Mouse (Mus musculus) kidney, postnatal 36 days (tissue): ENCODE data around the gene Smim20.
A peak's percentile ranks its signal among the peaks of the same experiment; 100 is the strongest.

Experiments used
- DNase-seq, 2 experiments: peaks; one replicate each; pipeline ENCODE4 v3.0.0; 2021 to 2022; ENCODE audit warnings: mixed read lengths in 2 of 2

The Smim20 gene

GRCm38 (mm10) chr5:53268095-53268692 lies 1.3 kb downstream of the Smim20 start:
- DNase-seq = peak in 1 of 2 experiments; percentile 40

GRCm38 (mm10) chr5:53269799-53270198 lies 2.9 kb downstream of the Smim20 start:
- DNase-seq = peak; percentile 20 to 40

DNA sequence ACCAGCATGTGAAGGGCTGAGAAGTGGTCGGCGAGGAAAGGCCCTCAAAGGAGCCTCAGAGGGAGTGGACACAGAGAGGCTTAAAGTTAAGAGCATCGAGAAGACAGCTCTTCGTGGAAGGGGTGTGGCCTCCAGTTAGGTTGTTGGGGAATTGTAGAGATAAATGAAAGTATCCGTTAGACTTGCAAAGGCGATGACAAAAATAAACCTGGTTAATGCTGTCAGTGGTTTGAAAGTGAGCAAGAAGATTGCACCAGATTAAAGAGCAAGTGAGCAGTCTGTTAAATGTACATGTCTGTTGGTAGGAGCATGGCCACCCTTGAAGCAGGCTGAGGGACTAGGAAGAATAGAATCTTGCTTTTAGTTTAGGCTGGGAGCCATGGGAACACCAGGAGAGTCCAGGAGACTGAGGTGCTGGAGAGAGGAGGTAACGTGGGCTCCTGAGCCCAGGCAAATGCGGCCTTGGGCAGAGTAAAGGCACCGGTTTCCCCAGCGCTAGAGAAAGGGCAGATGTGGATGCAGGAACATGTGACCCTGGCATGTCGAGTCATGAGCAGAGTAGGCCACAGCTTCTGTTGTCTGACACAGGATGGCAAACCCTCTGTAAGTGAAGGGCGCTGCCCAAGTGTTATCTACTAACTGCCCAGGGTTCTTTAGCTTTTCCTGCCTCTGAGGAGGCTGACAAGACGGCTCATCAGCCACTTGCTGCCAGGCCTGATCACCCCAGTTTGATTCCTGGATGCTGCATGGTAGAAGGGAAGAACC lies 4.2 kb downstream of the Smim20 start:
- DNase-seq = no peak

GRCm38 (mm10) chr5:53272626-53273025 lies 5.7 kb downstream of the Smim20 start:
- no peak for DNase-seq

- no peak for DNase-seq
Observed at GRCm38 (mm10) chr5:53273699-53274430, 7.0 kb downstream of the Smim20 start.

DNA sequence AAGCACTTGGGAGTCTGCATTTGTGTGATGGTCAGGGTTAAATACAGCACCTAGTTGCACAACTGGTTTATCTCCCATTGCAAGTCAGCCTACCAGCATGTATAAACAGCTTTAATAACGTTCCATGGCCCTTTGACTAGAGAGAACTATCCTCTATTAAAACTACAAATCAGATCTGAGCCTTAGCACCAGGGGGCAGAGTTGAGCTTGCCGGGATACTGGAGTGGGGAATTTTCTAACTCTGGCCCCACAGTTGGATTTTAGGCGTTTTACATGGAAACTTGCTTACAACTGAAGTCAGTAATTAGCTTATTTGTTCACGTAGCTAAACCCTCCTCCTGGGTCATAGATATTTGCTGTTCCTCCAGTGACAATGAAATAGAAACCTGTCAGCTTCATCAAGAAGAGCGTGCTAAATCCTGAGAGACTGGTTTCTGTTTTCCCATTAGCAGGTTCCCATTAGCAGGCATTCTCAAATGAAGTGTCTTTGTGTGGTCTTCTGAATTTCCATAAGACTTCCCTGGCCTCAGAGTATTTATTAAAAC lies 8.0 kb downstream of the Smim20 start:
- DNase-seq = peak; percentile 19 to 73

DNA sequence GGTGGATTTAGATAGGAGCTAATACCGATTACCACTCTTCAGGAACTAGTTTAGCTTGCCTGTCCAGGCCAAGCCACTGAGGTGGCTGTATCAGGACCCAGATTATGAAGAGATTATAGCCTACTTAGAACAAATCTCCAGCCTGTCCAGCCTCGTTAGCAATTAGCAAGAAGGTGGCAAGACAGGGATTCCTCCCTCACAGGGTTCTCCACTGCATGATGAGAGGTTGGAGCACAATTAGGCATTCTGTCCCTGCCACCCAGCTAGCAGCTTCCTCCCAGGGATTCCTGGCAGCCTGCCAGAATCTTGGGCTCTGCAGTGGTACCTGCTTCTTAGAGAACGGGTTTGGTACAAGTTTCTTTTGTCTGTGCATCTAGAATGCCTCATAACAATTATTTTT lies 8.5 kb downstream of the Smim20 start:
- peak in 1 of 2 experiments; percentile 61 for DNase-seq

- DNase-seq = no peak
Observed at GRCm38 (mm10) chr5:53276470-53277022, 9.7 kb downstream of the Smim20 start.

GRCm38 (mm10) chr5:53277716-53278263 lies 10.9 kb downstream of the Smim20 start:
- DNase-seq = no peak

GRCm38 (mm10) chr5:53279216-53279813 lies 12.4 kb downstream of the Smim20 start:
- DNase-seq = no peak

GRCm38 (mm10) chr5:53282487-53282886 lies 15.6 kb downstream of the Smim20 start:
- no peak for DNase-seq

DNA sequence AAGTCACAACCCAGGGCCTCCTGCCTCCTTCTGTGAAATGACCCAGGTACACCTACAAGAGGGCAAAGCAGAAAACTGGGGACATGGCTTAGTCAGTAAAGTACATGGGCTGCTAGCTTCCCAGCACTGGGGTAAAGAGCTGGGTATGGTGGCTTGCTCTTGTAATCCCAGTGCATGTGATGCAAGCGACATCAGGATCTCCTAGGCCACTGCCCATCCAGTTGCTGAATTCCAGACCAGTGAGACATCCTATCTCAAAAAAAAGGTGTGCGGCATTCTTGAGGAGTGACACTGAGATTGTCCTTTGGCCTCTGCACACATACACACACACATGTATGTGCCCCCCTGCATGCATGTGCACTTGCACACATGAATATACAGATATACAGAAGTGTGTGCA lies 19.5 kb downstream of the Smim20 start:
- no peak for DNase-seq

GRCm38 (mm10) chr5:53289438-53289837 lies 22.6 kb downstream of the Smim20 start:
- DNase-seq = no peak

DNA sequence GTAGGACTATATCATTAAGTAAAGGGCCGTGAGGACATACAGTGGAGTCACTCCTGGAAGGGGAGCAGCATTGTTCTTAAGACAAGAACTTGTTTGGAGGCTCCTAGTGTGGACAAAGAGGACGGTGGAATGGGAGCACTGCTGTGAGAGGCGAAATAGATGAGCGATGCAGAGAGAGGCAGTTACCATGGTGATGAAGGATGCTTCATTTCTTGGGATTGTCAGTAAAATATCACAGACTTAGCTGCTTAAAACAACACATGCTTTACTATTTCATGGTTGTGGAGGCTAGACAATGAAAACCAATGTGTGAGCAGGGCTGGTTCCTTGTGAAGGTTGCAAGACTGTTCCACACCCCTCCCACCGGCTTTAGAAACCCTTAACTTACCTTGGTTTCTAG lies 27.7 kb downstream of the Smim20 start:
- DNase-seq = no peak

GRCm38 (mm10) chr5:53296961-53297360 lies 30.1 kb downstream of the Smim20 start:
- no peak for DNase-seq

- no peak for DNase-seq
Observed at GRCm38 (mm10) chr5:53301496-53301895, 34.6 kb downstream of the Smim20 start.

DNA sequence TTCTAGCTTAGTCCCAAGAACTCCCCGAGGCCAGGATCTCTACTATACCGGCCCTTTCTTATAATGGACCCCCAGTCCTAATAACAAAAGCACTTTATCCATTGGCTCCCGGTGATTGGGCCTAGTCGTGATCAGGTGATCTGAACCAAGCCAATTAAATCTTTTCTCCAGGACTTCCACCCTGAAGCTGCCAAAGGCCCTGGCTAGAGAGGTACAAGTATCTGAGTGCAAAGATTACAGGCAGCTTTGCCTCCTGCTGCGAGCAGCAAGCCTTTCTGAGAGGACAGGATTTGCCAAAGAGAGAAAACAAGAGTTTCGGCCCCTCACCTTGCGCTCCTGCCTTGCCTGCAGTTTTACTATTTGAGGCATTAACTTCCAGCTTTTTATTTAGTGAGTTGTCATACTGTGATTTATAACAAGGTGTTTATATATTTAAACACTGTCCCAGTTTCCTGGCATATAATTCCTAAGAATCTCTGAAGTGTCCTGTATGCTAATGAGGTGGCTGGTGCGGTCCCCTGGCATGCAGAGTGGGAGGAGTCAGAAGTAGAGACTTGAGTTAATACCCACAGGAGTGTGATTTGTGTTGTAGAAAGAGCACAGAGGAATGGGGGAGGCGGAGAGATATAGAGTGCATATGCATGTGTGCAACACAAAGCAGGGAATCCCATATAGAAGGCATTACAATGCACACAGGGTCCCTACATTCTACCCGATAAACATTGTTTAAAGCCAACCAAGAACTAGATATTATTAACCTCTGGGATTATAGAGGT lies 36.2 kb downstream of the Smim20 start:
- peak; percentile 55 to 57 for DNase-seq

GRCm38 (mm10) chr5:53303941-53304340 lies 37.1 kb downstream of the Smim20 start:
- DNase-seq = no peak

GRCm38 (mm10) chr5:53304936-53305335 lies 38.1 kb downstream of the Smim20 start:
- DNase-seq = no peak

DNA sequence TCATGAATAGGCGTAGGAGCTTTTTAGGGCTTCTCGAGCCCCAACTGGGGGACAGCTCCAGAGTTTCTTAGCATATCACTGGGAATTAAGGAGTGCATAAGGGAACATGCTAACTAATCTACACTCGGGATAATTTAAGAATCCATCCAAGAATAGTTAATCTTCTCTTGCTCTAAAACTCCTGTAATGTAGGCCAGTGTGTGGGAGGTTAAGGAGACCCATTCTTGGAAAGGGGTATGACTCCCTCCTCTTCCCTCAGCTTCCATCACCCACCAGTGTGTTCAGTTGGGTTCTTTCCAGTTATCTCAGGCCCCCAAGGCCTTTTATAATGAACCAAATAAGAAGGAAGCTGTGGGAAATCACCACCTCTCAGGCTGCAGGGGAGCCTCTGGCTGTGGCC lies 40.0 kb downstream of the Smim20 start:
- no peak for DNase-seq

DNA sequence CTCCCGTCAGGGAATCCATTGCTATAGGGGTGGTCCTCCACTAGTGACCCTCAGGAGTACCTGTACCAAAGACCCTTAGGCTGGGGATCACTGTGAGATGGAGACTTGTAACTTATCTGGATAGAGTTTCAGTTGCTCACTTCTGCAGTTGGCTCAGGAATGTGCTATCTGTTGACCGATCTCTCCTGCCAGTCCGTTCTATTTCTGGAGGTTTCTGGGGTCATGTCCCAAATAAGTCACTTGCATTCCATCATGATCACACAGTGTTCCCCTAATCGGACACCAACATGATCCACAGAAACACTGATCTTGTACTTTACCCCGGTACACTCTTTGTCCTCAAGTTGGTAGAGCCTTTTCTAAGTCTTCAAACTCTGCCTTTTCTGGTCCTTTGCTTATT lies 40.6 kb downstream of the Smim20 start:
- no peak for DNase-seq
